Mouse (Mus musculus): Measurements from ENCODE around the gene Aldh5a1. TPM values are rescaled to one million over a fixed set of nuclear protein-coding genes. Genes with fewer than 3 reads are reported as not detected.

Aldh5a1 gene
- polyA plus RNA-seq, 1 experiment from 2014 or later, result 7.6 TPM

GRCm38 (mm10) chr13:24962119-24962518, 24.7 kb upstream of the Aldh5a1 start:
- no peaks in the 10 kb centered on the region for H3K4me1 ChIP-seq (replicated peaks; ENCODE audit: control insufficient read depth, insufficient read depth, low read length)
- H3K9me3 ChIP-seq (ENCODE audit: control insufficient read depth, low read length), result no peaks in the 10 kb centered on the region
- H3K27me3 ChIP-seq (ENCODE audit: control insufficient read depth, insufficient read depth, low read length), result no peaks in the 10 kb centered on the region
- H3K4me2 ChIP-seq (replicated peaks; ENCODE audit: low read depth, low read length), result no peak overlapping the region
- no peak overlapping the region for H3K27ac ChIP-seq (ENCODE audit: low read depth, low read length)
- DNase-seq (ENCODE audit: low spot score) (no peak), ATAC-seq (ENCODE audit: low FRiP score) (no peak)
- H3K9ac ChIP-seq (ENCODE audit: low read depth, low read length), result no peak overlapping the region
- no peaks in the 10 kb centered on the region for H3K36me3 ChIP-seq (ENCODE audit: control insufficient read depth, insufficient read depth, low read length)
- 86% methylated on average over 8 of the region's 8 CpGs for WGBS
- no peak overlapping the region for H3K4me3 ChIP-seq (ENCODE audit: low read depth, low read length)

GRCm38 (mm10) chr13:24960084-24960483, 22.6 kb upstream of the Aldh5a1 start:
- H3K36me3 ChIP-seq (ENCODE audit: control insufficient read depth, insufficient read depth, low read length), result no peaks in the 10 kb centered on the region
- no peaks in the 10 kb centered on the region for H3K4me1 ChIP-seq (replicated peaks; ENCODE audit: control insufficient read depth, insufficient read depth, low read length)
- H3K27ac ChIP-seq (ENCODE audit: low read depth, low read length), result no peak overlapping the region
- H3K4me2 ChIP-seq (replicated peaks; ENCODE audit: low read depth, low read length), result no peak overlapping the region
- no peak for DNase-seq (ENCODE audit: low spot score)
- no peak overlapping the region for H3K4me3 ChIP-seq (ENCODE audit: low read depth, low read length)
- no peak for ATAC-seq (ENCODE audit: low FRiP score)
- no peak overlapping the region for H3K9ac ChIP-seq (ENCODE audit: low read depth, low read length)
- no peaks in the 10 kb centered on the region for H3K9me3 ChIP-seq (ENCODE audit: control insufficient read depth, low read length)
- no peaks in the 10 kb centered on the region for H3K27me3 ChIP-seq (ENCODE audit: control insufficient read depth, insufficient read depth, low read length)
- WGBS, result 81% methylated on average over 3 of the region's 3 CpGs

- no peaks in the 10 kb centered on the region for H3K9me3 ChIP-seq (ENCODE audit: control insufficient read depth, low read length)
- no peaks in the 10 kb centered on the region for H3K4me1 ChIP-seq (replicated peaks; ENCODE audit: control insufficient read depth, insufficient read depth, low read length)
- H3K4me2 ChIP-seq (replicated peaks; ENCODE audit: low read depth, low read length), result no peak overlapping the region
- no peaks in the 10 kb centered on the region for H3K27me3 ChIP-seq (ENCODE audit: control insufficient read depth, insufficient read depth, low read length)
- WGBS, result 92% methylated on average over 11 of the region's 11 CpGs
- no peaks in the 10 kb centered on the region for H3K36me3 ChIP-seq (ENCODE audit: control insufficient read depth, insufficient read depth, low read length)
- H3K9ac ChIP-seq (ENCODE audit: low read depth, low read length), result no peak overlapping the region
- no peak overlapping the region for H3K27ac ChIP-seq (ENCODE audit: low read depth, low read length)
- H3K4me3 ChIP-seq (ENCODE audit: low read depth, low read length), result no peak overlapping the region
- DNase-seq (ENCODE audit: low spot score), result no peak
- no peak for ATAC-seq (ENCODE audit: low FRiP score)
Measured at GRCm38 (mm10) chr13:24958671-24959070, 21.2 kb upstream of the Aldh5a1 start.

- no peak for DNase-seq (ENCODE audit: low spot score)
- Histone ChIP-seq H3K4me3 (ENCODE audit: low read depth, low read length) (no peak overlapping the region), H3K4me2 (replicated peaks; ENCODE audit: low read depth, low read length) (no peak overlapping the region), H3K27ac (ENCODE audit: low read depth, low read length) (no peak overlapping the region), H3K9me3 (ENCODE audit: control insufficient read depth, low read length) (no peaks in the 10 kb centered on the region), H3K4me1 (replicated peaks; ENCODE audit: control insufficient read depth, insufficient read depth, low read length) (no peaks in the 10 kb centered on the region), H3K36me3 (ENCODE audit: control insufficient read depth, insufficient read depth, low read length) (no peaks in the 10 kb centered on the region), H3K9ac (ENCODE audit: low read depth, low read length) (no peak overlapping the region), H3K27me3 (ENCODE audit: control insufficient read depth, insufficient read depth, low read length) (no peaks in the 10 kb centered on the region)
- 18% methylated on average over 10 of the region's 10 CpGs for WGBS
- ATAC-seq (ENCODE audit: low FRiP score), result no peak
Measured at GRCm38 (mm10) chr13:24955500-24955899, 18.0 kb upstream of the Aldh5a1 start.

- ATAC-seq (ENCODE audit: low FRiP score), result no peak
- H3K9me3 ChIP-seq (ENCODE audit: control insufficient read depth, low read length), result no peaks in the 10 kb centered on the region
- WGBS, result 58% methylated on average over 11 of the region's 11 CpGs
- no peak overlapping the region for H3K9ac ChIP-seq (ENCODE audit: low read depth, low read length)
- no peaks in the 10 kb centered on the region for H3K36me3 ChIP-seq (ENCODE audit: control insufficient read depth, insufficient read depth, low read length)
- H3K4me2 ChIP-seq (replicated peaks; ENCODE audit: low read depth, low read length), result no peak overlapping the region
- no peak overlapping the region for H3K4me3 ChIP-seq (ENCODE audit: low read depth, low read length)
- H3K27ac ChIP-seq (ENCODE audit: low read depth, low read length), result no peak overlapping the region
- H3K27me3 ChIP-seq (ENCODE audit: control insufficient read depth, insufficient read depth, low read length), result no peaks in the 10 kb centered on the region
- H3K4me1 ChIP-seq (replicated peaks; ENCODE audit: control insufficient read depth, insufficient read depth, low read length), result no peaks in the 10 kb centered on the region
- DNase-seq (ENCODE audit: low spot score), result no peak
Measured at GRCm38 (mm10) chr13:24955091-24955490, 17.6 kb upstream of the Aldh5a1 start.

GRCm38 (mm10) chr13:24952659-24953058, 15.2 kb upstream of the Aldh5a1 start:
- H3K27me3 ChIP-seq (ENCODE audit: control insufficient read depth, insufficient read depth, low read length), result no peaks in the 10 kb centered on the region
- no peak overlapping the region for H3K4me3 ChIP-seq (ENCODE audit: low read depth, low read length)
- H3K4me1 ChIP-seq (replicated peaks; ENCODE audit: control insufficient read depth, insufficient read depth, low read length), result no peaks in the 10 kb centered on the region
- H3K27ac ChIP-seq (ENCODE audit: low read depth, low read length), result no peak overlapping the region
- no peaks in the 10 kb centered on the region for H3K36me3 ChIP-seq (ENCODE audit: control insufficient read depth, insufficient read depth, low read length)
- no peak overlapping the region for H3K4me2 ChIP-seq (replicated peaks; ENCODE audit: low read depth, low read length)
- DNase-seq (ENCODE audit: low spot score) (no peak), ATAC-seq (ENCODE audit: low FRiP score) (no peak)
- no peak overlapping the region for H3K9ac ChIP-seq (ENCODE audit: low read depth, low read length)
- H3K9me3 ChIP-seq (ENCODE audit: control insufficient read depth, low read length), result no peaks in the 10 kb centered on the region
- WGBS, result 89% methylated on average over 7 of the region's 7 CpGs

GRCm38 (mm10) chr13:24948870-24949269, 11.4 kb upstream of the Aldh5a1 start:
- WGBS, result 91% methylated on average over 6 of the region's 6 CpGs
- no peaks in the 10 kb centered on the region for H3K36me3 ChIP-seq (ENCODE audit: control insufficient read depth, insufficient read depth, low read length)
- H3K9ac ChIP-seq (ENCODE audit: low read depth, low read length), result no peak overlapping the region
- no peaks in the 10 kb centered on the region for H3K4me1 ChIP-seq (replicated peaks; ENCODE audit: control insufficient read depth, insufficient read depth, low read length)
- no peak for ATAC-seq (ENCODE audit: low FRiP score)
- no peak overlapping the region for H3K4me3 ChIP-seq (ENCODE audit: low read depth, low read length)
- H3K4me2 ChIP-seq (replicated peaks; ENCODE audit: low read depth, low read length), result no peak overlapping the region
- no peaks in the 10 kb centered on the region for H3K9me3 ChIP-seq (ENCODE audit: control insufficient read depth, low read length)
- H3K27ac ChIP-seq (ENCODE audit: low read depth, low read length), result no peak overlapping the region
- no peak for DNase-seq (ENCODE audit: low spot score)
- no peaks in the 10 kb centered on the region for H3K27me3 ChIP-seq (ENCODE audit: control insufficient read depth, insufficient read depth, low read length)

- no peaks in the 10 kb centered on the region for H3K27me3 ChIP-seq (ENCODE audit: control insufficient read depth, insufficient read depth, low read length)
- H3K4me1 ChIP-seq (replicated peaks; ENCODE audit: control insufficient read depth, insufficient read depth, low read length), result no peaks in the 10 kb centered on the region
- WGBS, result 93% methylated on average over 5 of the region's 5 CpGs
Measured at GRCm38 (mm10) chr13:24947158-24947557, 9.7 kb upstream of the Aldh5a1 start.

GRCm38 (mm10) chr13:24945567-24945966, 8.1 kb upstream of the Aldh5a1 start:
- DNase-seq (ENCODE audit: low spot score), result no peak

More at GRCm38 (mm10) chr13:24947158-24947557, 9.7 kb upstream of the Aldh5a1 start:
- no peak overlapping the region for H3K27ac ChIP-seq (ENCODE audit: low read depth, low read length)
- H3K9me3 ChIP-seq (ENCODE audit: control insufficient read depth, low read length), result no peaks in the 10 kb centered on the region
- ATAC-seq (ENCODE audit: low FRiP score), result no peak
- no peak overlapping the region for H3K9ac ChIP-seq (ENCODE audit: low read depth, low read length)
- no peaks in the 10 kb centered on the region for H3K36me3 ChIP-seq (ENCODE audit: control insufficient read depth, insufficient read depth, low read length)
- H3K4me2 ChIP-seq (replicated peaks; ENCODE audit: low read depth, low read length), result no peak overlapping the region
- DNase-seq (ENCODE audit: low spot score), result no peak
- H3K4me3 ChIP-seq (ENCODE audit: low read depth, low read length), result no peak overlapping the region

More at GRCm38 (mm10) chr13:24945567-24945966, 8.1 kb upstream of the Aldh5a1 start:
- Histone ChIP-seq H3K27me3 (ENCODE audit: control insufficient read depth, insufficient read depth, low read length) (no peaks in the 10 kb centered on the region), H3K9ac (ENCODE audit: low read depth, low read length) (no peak overlapping the region), H3K4me3 (ENCODE audit: low read depth, low read length) (no peak overlapping the region), H3K36me3 (ENCODE audit: control insufficient read depth, insufficient read depth, low read length) (no peaks in the 10 kb centered on the region), H3K4me2 (replicated peaks; ENCODE audit: low read depth, low read length) (no peak overlapping the region), H3K9me3 (ENCODE audit: control insufficient read depth, low read length) (no peaks in the 10 kb centered on the region), H3K27ac (ENCODE audit: low read depth, low read length) (no peak overlapping the region), H3K4me1 (replicated peaks; ENCODE audit: control insufficient read depth, insufficient read depth, low read length) (no peaks in the 10 kb centered on the region)
- ATAC-seq (ENCODE audit: low FRiP score), result no peak
- WGBS, result 15% methylated on average over 4 of the region's 4 CpGs

Measured in hindbrain, embryonic 11.5 days (tissue).